Mouse (Mus musculus) natural killer cell, adult 2 months (primary cell): ENCODE measurements around the gene Hoxb3.

Experiments
- DNase-seq, 2 experiments: peaks; one replicate each; pipeline ENCODE4 v3.0.0; 2022; ENCODE audit warnings: low spot score in 2 of 2

The Hoxb3 gene

GRCm38 (mm10) chr11:96323154-96323553 is at the start of gene Hoxb3:
Gene Hoxb3 (plus strand): TSS chr11:96323326.
- DNase-seq = no peak

- no peak for DNase-seq
Observed at GRCm38 (mm10) chr11:96274428-96274827, 48.7 kb upstream of the Hoxb3 start.

- DNase-seq = no peak
Observed at GRCm38 (mm10) chr11:96275896-96276295, 47.2 kb upstream of the Hoxb3 start.

GRCm38 (mm10) chr11:96277151-96278044 is 45.7 kb upstream of the Hoxb3 start:
- no peak for DNase-seq

- no peak for DNase-seq
Observed at GRCm38 (mm10) chr11:96278324-96278723, 44.8 kb upstream of the Hoxb3 start.

- peak; percentile 75 to 84 for DNase-seq
Observed at GRCm38 (mm10) chr11:96278773-96279172, 44.4 kb upstream of the Hoxb3 start.

- DNase-seq = no peak
Observed at GRCm38 (mm10) chr11:96279421-96280233, 43.5 kb upstream of the Hoxb3 start.

- DNase-seq = no peak
Observed at GRCm38 (mm10) chr11:96280399-96281378, 42.4 kb upstream of the Hoxb3 start.

- DNase-seq = no peak
Observed at GRCm38 (mm10) chr11:96281396-96281795, 41.7 kb upstream of the Hoxb3 start.

- no peak for DNase-seq
Observed at GRCm38 (mm10) chr11:96281855-96282570, 41.1 kb upstream of the Hoxb3 start, which contains the start of gene Hoxb8. Gene Hoxb8 (plus strand): TSS chr11:96281905.

- DNase-seq = no peak
Observed at GRCm38 (mm10) chr11:96282795-96283430, 40.2 kb upstream of the Hoxb3 start.

- no peak for DNase-seq
Observed at GRCm38 (mm10) chr11:96284041-96284749, 38.9 kb upstream of the Hoxb3 start.

GRCm38 (mm10) chr11:96284774-96285734 is 38.1 kb upstream of the Hoxb3 start:
- DNase-seq = no peak

GRCm38 (mm10) chr11:96285771-96286738 is 37.1 kb upstream of the Hoxb3 start, which contains the start of gene Hoxb7:
Gene Hoxb7 (plus strand): TSS chr11:96286623.
- no peak for DNase-seq

GRCm38 (mm10) chr11:96286739-96287385 is 36.3 kb upstream of the Hoxb3 start:
- no peak for DNase-seq

GRCm38 (mm10) chr11:96287411-96287810 is 35.7 kb upstream of the Hoxb3 start:
- DNase-seq = no peak
